Mouse (Mus musculus) heart, adult 2 months (tissue): Measurements from ENCODE around the gene Phka2.

Experiments used
- CTCF ChIP-seq: fragments of 200-600 bp; IDR thresholded peaks from 2 replicates; pipeline ENCODE4 v1.8.1; 2022; ENCODE audit warnings: antibody characterized with exemption, mild to moderate bottlenecking, moderate library complexity
- EP300 ChIP-seq: fragments of 200-500 bp; IDR thresholded peaks from 2 replicates; pipeline ENCODE4 v1.6.1; 2011; ENCODE audit warnings: low read depth, low read length, control low read depth; ENCODE audit not compliant: insufficient read depth
- POLR2A ChIP-seq: fragments of 200-500 bp; IDR thresholded peaks from 2 replicates; pipeline ENCODE4 v1.6.1; 2011; ENCODE audit warnings: mild to moderate bottlenecking, low read depth, low read length, control low read depth; ENCODE audit not compliant: insufficient read depth

GRCm38 (mm10) chrX:160542772-160543171 lies 40.8 kb downstream of the Phka2 start:
- TF ChIP-seq POLR2A (no peak), CTCF (no peak), EP300 (no peak)
